Mouse (Mus musculus): ENCODE data around the gene Cabs1. TPM values are rescaled to one million over a fixed set of nuclear protein-coding genes. Genes with fewer than 3 reads are reported as not detected.

The Cabs1 gene
- total and polyA plus RNA-seq, 2 experiments from 2014 or later = not detected

DNA sequence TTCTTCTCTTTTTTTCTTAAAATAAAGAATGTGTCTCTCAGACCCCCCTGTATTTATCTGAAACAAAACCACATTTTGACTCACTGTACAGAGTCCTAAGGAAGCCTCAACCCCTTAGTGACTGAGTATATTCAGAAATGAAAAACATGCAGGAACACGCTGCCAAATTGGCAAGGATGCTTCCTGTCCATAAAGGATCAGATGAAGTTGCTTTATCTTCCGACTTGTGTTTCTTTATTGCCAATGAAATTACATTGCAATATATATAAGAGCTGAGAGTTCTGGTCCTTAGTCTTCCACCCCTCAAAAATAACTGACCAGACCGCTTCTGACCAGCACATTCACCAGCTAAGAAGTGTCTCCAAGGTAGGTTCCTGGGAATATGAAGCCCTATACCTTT, 23.0 kb downstream of the Cabs1 start, which contains the start of gene Smr3a:
TSS of gene Smr3a (plus strand) at position 301 of the 400 bp plus-strand sequence.
- H3K9ac ChIP-seq (replicated peaks; ENCODE audit: low read length) = no peak within 1 kb of the TSS
- no peak for ATAC-seq
- 89% methylated on average over 3 of the region's 3 CpGs for WGBS
- no peak for DNase-seq (ENCODE audit: low spot score)
- no peaks in the 10 kb centered on the region for H3K4me1 ChIP-seq (ENCODE audit: insufficient read depth, low read length)
- H3K36me3 ChIP-seq (ENCODE audit: insufficient read depth, low read length) = no peaks in the 10 kb centered on the region
- no peak within 1 kb of the TSS for H3K27ac ChIP-seq
- no peaks in the 10 kb centered on the region for H3K27me3 ChIP-seq (ENCODE audit: insufficient read depth, low read length)
- H3K9me3 ChIP-seq (ENCODE audit: low read length) = no peaks in the 10 kb centered on the region
- H3K4me2 ChIP-seq (ENCODE audit: low read depth, low read length) = no peak within 1 kb of the TSS
- TF ChIP-seq CTCF (IDR thresholded peaks at IDR 0.05; ENCODE audit: low read depth) = no peak
- H3K4me3 ChIP-seq (ENCODE audit: low read length) = no peak within 1 kb of the TSS

DNA sequence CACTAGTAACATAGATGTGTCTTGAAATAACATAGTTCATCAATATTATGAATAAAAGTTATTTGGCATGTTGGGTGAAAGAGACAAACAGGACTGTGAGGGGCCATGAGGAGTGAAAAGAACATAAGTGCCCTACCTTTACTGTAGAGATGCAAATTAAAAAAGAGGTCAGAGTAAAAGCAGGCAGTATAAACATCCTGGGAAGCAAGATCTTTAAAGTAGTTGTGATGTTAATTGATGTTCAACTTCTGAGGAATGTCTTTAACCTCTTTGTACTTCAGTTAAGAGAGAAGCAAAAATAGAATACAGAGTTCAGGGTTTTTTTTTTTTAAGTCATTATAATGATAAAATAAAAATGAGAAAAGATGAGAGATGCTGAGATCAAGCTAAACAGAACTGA, 26.0 kb downstream of the Cabs1 start:
- Histone ChIP-seq H3K4me3 (ENCODE audit: low read length) (no peak overlapping the region), H3K27ac (no peak overlapping the region), H3K27me3 (ENCODE audit: insufficient read depth, low read length) (no peaks in the 10 kb centered on the region), H3K4me1 (ENCODE audit: insufficient read depth, low read length) (no peaks in the 10 kb centered on the region), H3K4me2 (ENCODE audit: low read depth, low read length) (no peak overlapping the region), H3K36me3 (ENCODE audit: insufficient read depth, low read length) (no peaks in the 10 kb centered on the region), H3K9ac (replicated peaks; ENCODE audit: low read length) (no peak overlapping the region), H3K9me3 (ENCODE audit: low read length) (no peaks in the 10 kb centered on the region)
- TF ChIP-seq CTCF (IDR thresholded peaks at IDR 0.05; ENCODE audit: low read depth) = no peak
- DNase-seq (ENCODE audit: low spot score) (no peak), ATAC-seq (no peak)

Other genes with a start within 250 kb of the Cabs1 start
- not detected in 2 replicates for gene Csn1s2a, start 204.9 kb upstream of the Cabs1 start, total RNA-seq (2014; rRNA removed)
- not detected in 2 replicates for gene Csn1s2a, start 204.9 kb upstream of the Cabs1 start, polyA plus RNA-seq (2015; fragmentation: Nextera tagmentation; extraction: Ambion mirVana)
- not detected in 2 replicates for gene Csn1s2b, start 171.4 kb upstream of the Cabs1 start, total RNA-seq (2014; rRNA removed)
- gene Csn1s2b, start 171.4 kb upstream of the Cabs1 start, polyA plus RNA-seq (2015; fragmentation: Nextera tagmentation; extraction: Ambion mirVana) = not detected in 2 replicates
- gene Prr27, start 153.8 kb upstream of the Cabs1 start, total RNA-seq (2014; rRNA removed) = not detected in 2 replicates
- gene Prr27, start 153.8 kb upstream of the Cabs1 start, polyA plus RNA-seq (2015; fragmentation: Nextera tagmentation; extraction: Ambion mirVana) = not detected in 2 replicates
- not detected in 2 replicates for gene Odam, start 94.4 kb upstream of the Cabs1 start, total RNA-seq (2014; rRNA removed)
- not detected in 2 replicates for gene Odam, start 94.4 kb upstream of the Cabs1 start, polyA plus RNA-seq (2015; fragmentation: Nextera tagmentation; extraction: Ambion mirVana)
- not detected in 2 replicates for gene Csn3, start 53.9 kb upstream of the Cabs1 start, total RNA-seq (2014; rRNA removed)
- 0.20 TPM in 1 of 2 replicates, not detected in the other for gene Csn3, start 53.9 kb upstream of the Cabs1 start, polyA plus RNA-seq (2015; fragmentation: Nextera tagmentation; extraction: Ambion mirVana)
- gene 2310003L06Rik, start 10.0 kb upstream of the Cabs1 start, total RNA-seq (2014; rRNA removed) = not detected in 2 replicates
- not detected in 2 replicates for gene 2310003L06Rik, start 10.0 kb upstream of the Cabs1 start, polyA plus RNA-seq (2015; fragmentation: Nextera tagmentation; extraction: Ambion mirVana)
- not detected in 2 replicates for gene Gm28434, start 9.9 kb upstream of the Cabs1 start, total RNA-seq (2014; rRNA removed)
- 0.33 TPM in 1 of 2 replicates, not detected in the other for gene Gm28434, start 9.9 kb upstream of the Cabs1 start, polyA plus RNA-seq (2015; fragmentation: Nextera tagmentation; extraction: Ambion mirVana)
- gene Smr3a, start 23.1 kb downstream of the Cabs1 start, total RNA-seq (2014; rRNA removed) = not detected in 2 replicates
- gene Smr3a, start 23.1 kb downstream of the Cabs1 start, polyA plus RNA-seq (2015; fragmentation: Nextera tagmentation; extraction: Ambion mirVana) = 0.50 TPM in 1 of 2 replicates, not detected in the other
- gene Smr2, start 107.1 kb downstream of the Cabs1 start, total RNA-seq (2014; rRNA removed) = not detected in 2 replicates
- not detected in 2 replicates for gene Smr2, start 107.1 kb downstream of the Cabs1 start, polyA plus RNA-seq (2015; fragmentation: Nextera tagmentation; extraction: Ambion mirVana)
- gene Gm11116, start 132.1 kb downstream of the Cabs1 start, total RNA-seq (2014; rRNA removed) = not detected in 2 replicates
- not detected in 2 replicates for gene Gm11116, start 132.1 kb downstream of the Cabs1 start, polyA plus RNA-seq (2015; fragmentation: Nextera tagmentation; extraction: Ambion mirVana)
- not detected in 2 replicates for gene Gm11115, start 174.7 kb downstream of the Cabs1 start, total RNA-seq (2014; rRNA removed)
- gene Gm11115, start 174.7 kb downstream of the Cabs1 start, polyA plus RNA-seq (2015; fragmentation: Nextera tagmentation; extraction: Ambion mirVana) = not detected in 2 replicates